Mouse (Mus musculus): Measurements from ENCODE around the gene Trp53bp2.

DNA sequence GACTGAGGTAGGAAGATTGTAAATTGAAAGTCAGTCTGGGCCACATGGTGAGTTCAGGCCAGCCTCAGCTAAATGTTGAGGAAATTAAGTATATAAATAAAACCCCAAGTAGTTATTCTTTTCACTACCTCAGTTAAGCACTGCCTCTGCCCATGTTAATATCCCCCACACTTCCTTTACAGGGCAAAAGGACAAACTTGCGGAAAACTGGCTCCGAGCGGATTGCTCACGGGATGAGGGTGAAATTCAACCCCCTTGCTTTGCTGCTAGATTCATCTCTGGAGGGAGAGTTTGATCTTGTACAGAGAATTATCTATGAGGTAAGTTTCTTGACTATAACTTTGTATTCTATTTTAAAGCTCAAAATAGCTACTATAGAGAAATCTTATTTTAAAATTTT lies 43.5 kb downstream of the Trp53bp2 start:
- TF ChIP-seq CTCF (IDR thresholded peaks at IDR 0.05; ENCODE audit: extremely low read depth, insufficient read length, insufficient replicate concordance, low read depth, low read length) = no peak
- TF ChIP-seq POLR2A (IDR thresholded peaks at IDR 0.05; ENCODE audit: low read depth, low read length) = no peak

Data from small intestine, adult 2 months (tissue).